Mouse (Mus musculus) CD4-positive naive resting alpha-beta T cell, adult 57 days (primary cell): ENCODE results near the gene Slc9a5. TPM values are rescaled to one million over a fixed set of nuclear protein-coding genes. Genes with fewer than 3 reads are reported as not detected.

Experiments
- total RNA-seq: library from RNA; stranded (reverse); gene quantifications from one replicate; pipeline ENCODE4 v1.2.4, GENCODE M21; 2023

The Slc9a5 gene
- 0.44 TPM for total RNA-seq

GRCm38 (mm10) chr8:105348450-105349095, at the start of gene Slc9a5:
Gene Slc9a5, plus strand, starts transcription at chr8:105348843.

GRCm38 (mm10) chr8:105305211-105306145, 43.2 kb upstream of the Slc9a5 start, which contains the start of gene Elmo3:
Gene Elmo3, plus strand, starts transcription at chr8:105305601.

GRCm38 (mm10) chr8:105326141-105326672, 22.4 kb upstream of the Slc9a5 start, which contains the start of the genes Lrrc29 and Tmem208:
Gene Lrrc29, minus strand, starts transcription at chr8:105326278.
Gene Tmem208, plus strand, starts transcription at chr8:105326354.

GRCm38 (mm10) chr8:105347428-105348221, 1.0 kb upstream of the Slc9a5 start, which contains the start of gene Fhod1:
Gene Fhod1, minus strand, starts transcription at chr8:105347953.

GRCm38 (mm10) chr8:105373032-105373431, 24.4 kb downstream of the Slc9a5 start, which contains the start of gene Plekhg4:
Gene Plekhg4, plus strand, starts transcription at chr8:105373274.

GRCm38 (mm10) chr8:105413391-105413790, 64.7 kb downstream of the Slc9a5 start, which contains the start of the genes Kctd19 and Lrrc36:
Gene Kctd19, minus strand, starts transcription at chr8:105413502.
Gene Lrrc36, plus strand, starts transcription at chr8:105413571.

Other genes with a start within 250 kb of the Slc9a5 start
- gene Ces4a, start 217.0 kb upstream of the Slc9a5 start, total RNA-seq = not detected
- gene Cbfb, start 178.2 kb upstream of the Slc9a5 start, total RNA-seq = 99.9 TPM
- 25.0 TPM for gene D230025D16Rik, start 123.7 kb upstream of the Slc9a5 start, total RNA-seq
- gene B3gnt9, start 93.7 kb upstream of the Slc9a5 start, total RNA-seq = 2.3 TPM
- 25.6 TPM for gene Tradd, start 84.2 kb upstream of the Slc9a5 start, total RNA-seq
- 11.0 TPM for gene Fbxl8, start 84.2 kb upstream of the Slc9a5 start, total RNA-seq
- gene Hsf4, start 79.0 kb upstream of the Slc9a5 start, total RNA-seq = 1.0 TPM
- gene Nol3, start 72.7 kb upstream of the Slc9a5 start, total RNA-seq = not detected
- gene 4931428F04Rik, start 59.0 kb upstream of the Slc9a5 start, total RNA-seq = 4.5 TPM
- 1.7 TPM for gene Exoc3l, start 52.7 kb upstream of the Slc9a5 start, total RNA-seq
- gene E2f4, start 51.2 kb upstream of the Slc9a5 start, total RNA-seq = 85.2 TPM
- 3.6 TPM for gene Elmo3, start 43.2 kb upstream of the Slc9a5 start, total RNA-seq
- gene Lrrc29, start 22.6 kb upstream of the Slc9a5 start, total RNA-seq = 7.3 TPM
- 33.2 TPM for gene Tmem208, start 22.5 kb upstream of the Slc9a5 start, total RNA-seq
- gene Fhod1, start 890 bp upstream of the Slc9a5 start, total RNA-seq = 27.3 TPM
- not detected for gene Plekhg4, start 24.4 kb downstream of the Slc9a5 start, total RNA-seq
- gene Kctd19, start 64.7 kb downstream of the Slc9a5 start, total RNA-seq = not detected
- gene Lrrc36, start 64.7 kb downstream of the Slc9a5 start, total RNA-seq = not detected
- gene Tppp3, start 122.7 kb downstream of the Slc9a5 start, total RNA-seq = 1.8 TPM
- 4.1 TPM for gene Zdhhc1, start 148.1 kb downstream of the Slc9a5 start, total RNA-seq
- gene Hsd11b2, start 169.9 kb downstream of the Slc9a5 start, total RNA-seq = not detected
- gene Atp6v0d1, start 217.2 kb downstream of the Slc9a5 start, total RNA-seq = 56.7 TPM